Mouse (Mus musculus) midbrain, embryonic 14.5 days (tissue): ENCODE data around the gene Bach2. TPM values are rescaled to one million over a fixed set of nuclear protein-coding genes. Genes with fewer than 3 reads are reported as not detected.
A peak's percentile ranks its signal among the peaks of the same experiment; 100 is the strongest.

Source experiments
- ATAC-seq: fragments of 200-750 bp; cut with Nextera tagmentation; 2 replicates; pipeline ENCODE4 v1.8.0; 2017; ENCODE audit warnings: moderate number of reproducible peaks, moderate library complexity; ENCODE audit not compliant: low FRiP score, low TSS enrichment
- DNase-seq: peaks from one replicate; pipeline ENCODE4 v3.0.0-alpha.2; 2015
- H3K27ac ChIP-seq: fragments of 300-500 bp; sonication (generic); replicated peaks from 2 replicates; pipeline ENCODE4 v1.5.1; 2014; ENCODE audit warnings: mild to moderate bottlenecking, low read depth, low read length, moderate library complexity
- H3K27me3 ChIP-seq: fragments of 300-500 bp; sonication (generic); 2 replicates; pipeline ENCODE4 v1.6.1; 2014; ENCODE audit warnings: low read length, control low read depth, mixed read lengths; ENCODE audit not compliant: control insufficient read depth, insufficient read depth
- H3K36me3 ChIP-seq: fragments of 300-500 bp; sonication (generic); 2 replicates; pipeline ENCODE4 v1.6.1; 2014; ENCODE audit warnings: low read length, control low read depth; ENCODE audit not compliant: control insufficient read depth, insufficient read depth
- H3K4me1 ChIP-seq: fragments of 300-500 bp; sonication (generic); 2 replicates; pipeline ENCODE4 v1.6.1; 2014; ENCODE audit warnings: mild to moderate bottlenecking, antibody characterized with exemption, low read length, control low read depth; ENCODE audit not compliant: control insufficient read depth, insufficient read depth
- H3K4me2 ChIP-seq: fragments of 300-500 bp; sonication (generic); 2 replicates; pipeline ENCODE4 v1.6.1; 2014; ENCODE audit warnings: mild to moderate bottlenecking, low read length, moderate library complexity
- H3K4me3 ChIP-seq: fragments of 300-500 bp; sonication (generic); replicated peaks from 2 replicates; pipeline ENCODE4 v1.5.1; 2014; ENCODE audit warnings: low read depth, low read length
- H3K9ac ChIP-seq: fragments of 300-500 bp; sonication (generic); replicated peaks from 2 replicates; pipeline ENCODE4 v1.6.1; 2014; ENCODE audit warnings: mild to moderate bottlenecking, low read length, moderate library complexity
- H3K9me3 ChIP-seq: fragments of 300-500 bp; sonication (generic); 2 replicates; pipeline ENCODE4 v1.6.1; 2016; ENCODE audit warnings: low read length, control low read depth, mixed read lengths; ENCODE audit not compliant: control insufficient read depth
- WGBS: fragments of 180-500 bp; shearing (Covaris S2); extraction: QIAGEN DNeasy Blood & Tissue Kit; methylation state at CpG from one replicate; pipeline ENCODE4 v1.1.7; 2014; 5-methylcytosine and 5-hydroxymethylcytosine counted together
- polyA plus RNA-seq: library from polyadenylated mRNA; unstranded; fragments of >200 nt; fragmentation: Nextera tagmentation; extraction: Ambion mirVana; gene quantifications from 2 replicates; pipeline ENCODE4 v1.2.1, GENCODE M21; 2014

Gene Bach2
- polyA plus RNA-seq, 1 experiment from 2014 or later, result 27.0 TPM

- ATAC-seq (peak; percentile 75), DNase-seq (peak; percentile 81)
- H3K27me3 ChIP-seq, result no peaks in the 10 kb centered on the region
- 31% methylated on average over 8 of the region's 8 CpGs for WGBS
- no peak overlapping the region for H3K4me3 ChIP-seq
- peaks cover 20% of the 10 kb centered on the region for H3K4me1 ChIP-seq
- H3K27ac ChIP-seq, result peak overlapping the region; percentile 82
- no peak overlapping the region; the same call in 1 of the 2 replicates for H3K9ac ChIP-seq
- peak overlapping the region; percentile 30 for H3K4me2 ChIP-seq
- H3K36me3 ChIP-seq, result peaks cover 12% of the 10 kb centered on the region
- H3K9me3 ChIP-seq, result no peaks in the 10 kb centered on the region
Observed at GRCm38 (mm10) chr4:32560724-32561554, 322.3 kb downstream of the Bach2 start.

- Histone ChIP-seq H3K4me2 (peak overlapping the region; percentile 30), H3K9ac (no peak overlapping the region; the same call in 1 of the 2 replicates), H3K9me3 (no peaks in the 10 kb centered on the region)
Observed at GRCm38 (mm10) chr4:32561555-32562095, 323.0 kb downstream of the Bach2 start.

GRCm38 (mm10) chr4:32562319-32563115 lies 323.9 kb downstream of the Bach2 start:
- no peak overlapping the region for H3K4me2 ChIP-seq
- H3K9ac ChIP-seq, result no peak overlapping the region; the same call in 1 of the 2 replicates
- peak overlapping the region; percentile 82 for H3K27ac ChIP-seq
- 95% methylated on average over 35 of the region's 35 CpGs for WGBS
- H3K36me3 ChIP-seq, result peaks cover 12% of the 10 kb centered on the region
- H3K4me3 ChIP-seq, result no peak overlapping the region
- no peaks in the 10 kb centered on the region for H3K9me3 ChIP-seq
- H3K27me3 ChIP-seq, result no peaks in the 10 kb centered on the region
- peaks cover 20% of the 10 kb centered on the region for H3K4me1 ChIP-seq
- no peak for DNase-seq
- no peak for ATAC-seq

More at GRCm38 (mm10) chr4:32561555-32562095, 323.0 kb downstream of the Bach2 start:
- H3K27ac ChIP-seq, result peak overlapping the region; percentile 82
- no peak overlapping the region for H3K4me3 ChIP-seq
- DNase-seq (peak; percentile 69), ATAC-seq (peak; percentile 68; the same call in 1 of the 2 replicates)
- peaks cover 20% of the 10 kb centered on the region for H3K4me1 ChIP-seq
- 38% methylated on average over 12 of the region's 12 CpGs for WGBS
- no peaks in the 10 kb centered on the region for H3K27me3 ChIP-seq
- H3K36me3 ChIP-seq, result peaks cover 12% of the 10 kb centered on the region

- Histone ChIP-seq H3K9me3 (no peaks in the 10 kb centered on the region), H3K27me3 (no peaks in the 10 kb centered on the region), H3K4me3 (no peak overlapping the region), H3K9ac (no peak overlapping the region), H3K36me3 (peaks cover 12% of the 10 kb centered on the region), H3K27ac (no peak overlapping the region), H3K4me2 (no peak overlapping the region), H3K4me1 (peaks cover 24% of the 10 kb centered on the region)
- DNase-seq (no peak), ATAC-seq (no peak)
- WGBS, result 91% methylated on average over 7 of the region's 7 CpGs
Observed at GRCm38 (mm10) chr4:32564416-32564815, 325.8 kb downstream of the Bach2 start.

GRCm38 (mm10) chr4:32564918-32565317 lies 326.3 kb downstream of the Bach2 start:
- H3K4me2 ChIP-seq, result no peak overlapping the region

GRCm38 (mm10) chr4:32569054-32569453 lies 330.4 kb downstream of the Bach2 start:
- no peaks in the 10 kb centered on the region for H3K9me3 ChIP-seq
- no peaks in the 10 kb centered on the region for H3K36me3 ChIP-seq
- 0 out of 2 replicates have a peak overlapping the region, but pooled peaks have one; percentile 38 for H3K27ac ChIP-seq
- H3K4me1 ChIP-seq, result peaks cover 23% of the 10 kb centered on the region
- WGBS, result 66% methylated on average over 4 of the region's 4 CpGs
- DNase-seq (no peak), ATAC-seq (no peak)
- H3K27me3 ChIP-seq, result no peaks in the 10 kb centered on the region
- no peak overlapping the region for H3K9ac ChIP-seq
- no peak overlapping the region for H3K4me2 ChIP-seq
- H3K4me3 ChIP-seq, result no peak overlapping the region

More at GRCm38 (mm10) chr4:32564918-32565317, 326.3 kb downstream of the Bach2 start:
- ATAC-seq (no peak), DNase-seq (no peak)
- Histone ChIP-seq H3K27me3 (no peaks in the 10 kb centered on the region), H3K27ac (no peak overlapping the region), H3K4me3 (no peak overlapping the region), H3K9ac (no peak overlapping the region), H3K9me3 (no peaks in the 10 kb centered on the region), H3K4me1 (peaks cover 29% of the 10 kb centered on the region), H3K36me3 (peaks cover 12% of the 10 kb centered on the region)
- 91% methylated on average over 8 of the region's 8 CpGs for WGBS

- Histone ChIP-seq H3K27ac (peak overlapping the region; percentile 70), H3K4me1 (peaks cover 23% of the 10 kb centered on the region), H3K4me2 (peak overlapping the region; percentile 22; the same call in 1 of the 2 replicates), H3K27me3 (no peaks in the 10 kb centered on the region), H3K4me3 (no peak overlapping the region), H3K36me3 (peaks cover 2% of the 10 kb centered on the region; the same call in 1 of the 2 replicates), H3K9me3 (no peaks in the 10 kb centered on the region), H3K9ac (peak overlapping the region; percentile 34)
- 28% methylated on average over 17 of the region's 17 CpGs for WGBS
- peak; percentile 76 for ATAC-seq
- peak; percentile 81 for DNase-seq
Observed at GRCm38 (mm10) chr4:32569995-32570938, 331.7 kb downstream of the Bach2 start.
